Mouse (Mus musculus) stomach, adult 2 months (tissue): ENCODE results near the gene Gucd1. TPM values are rescaled to one million over a fixed set of nuclear protein-coding genes. Genes with fewer than 3 reads are reported as not detected.

Experiments
- polyA plus RNA-seq: library from polyadenylated mRNA; depleted of rRNA; stranded (reverse); fragments of >200 nt; gene quantifications from 2 replicates; pipeline ENCODE4 v1.2.3, GENCODE M21; 2012; rRNA removed

The Gucd1 gene
- 13.2 and 19.5 TPM in 2 replicates for polyA plus RNA-seq

DNA sequence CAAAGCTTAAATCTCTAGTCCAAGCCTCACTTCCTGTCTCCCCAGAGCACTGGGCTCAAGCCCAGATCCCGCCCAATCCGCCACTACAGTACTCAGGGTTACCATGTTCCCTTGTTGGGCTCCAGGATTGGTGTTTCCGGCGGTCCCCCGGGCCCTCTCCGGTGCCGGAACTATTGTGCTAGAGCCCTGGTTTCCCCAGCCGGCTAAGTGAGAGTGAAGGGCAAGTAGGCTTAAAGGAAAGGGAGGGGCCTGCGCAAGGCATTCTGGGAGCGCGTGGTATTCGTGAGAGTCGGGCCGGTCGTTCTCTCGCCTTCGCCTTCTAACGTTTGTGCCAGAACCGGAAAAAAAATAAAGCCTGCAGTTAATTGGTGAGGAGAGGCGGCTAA is at the start of gene Gucd1:
Gene Gucd1 (minus strand): TSS at position 215 of the 386 bp plus-strand sequence.

DNA sequence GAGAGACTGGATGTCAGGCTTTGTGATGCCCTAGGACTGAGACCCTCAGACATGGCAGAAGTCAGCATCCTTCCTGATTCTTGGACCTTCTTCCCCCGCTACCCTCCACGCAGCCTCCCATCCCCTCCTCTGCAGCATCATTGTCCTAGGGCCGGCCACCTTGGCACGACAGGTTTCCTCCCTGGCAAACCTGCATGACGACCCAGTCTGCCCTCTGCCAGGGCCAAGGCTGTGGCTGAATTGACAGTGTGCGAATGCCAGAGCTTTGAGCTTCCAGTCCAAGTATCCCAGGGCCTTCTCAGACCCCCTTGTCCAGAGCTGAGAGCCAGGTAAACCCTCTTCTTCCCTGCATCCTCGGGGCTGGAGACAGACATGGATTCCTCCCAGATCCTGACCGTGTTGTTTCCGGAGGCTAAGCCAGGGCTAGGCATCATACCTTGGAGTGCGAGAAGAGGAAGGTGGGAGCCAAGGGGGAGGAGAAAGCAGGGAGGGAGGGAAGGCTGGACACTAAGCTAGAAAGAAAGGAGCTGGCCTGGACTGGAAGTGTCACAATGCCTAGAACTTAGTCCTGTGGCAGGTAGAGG is 43.4 kb upstream of the Gucd1 start, which contains the start of gene Ggt1:
Gene Ggt1 (plus strand): TSS at position 534 of the 584 bp plus-strand sequence.

DNA sequence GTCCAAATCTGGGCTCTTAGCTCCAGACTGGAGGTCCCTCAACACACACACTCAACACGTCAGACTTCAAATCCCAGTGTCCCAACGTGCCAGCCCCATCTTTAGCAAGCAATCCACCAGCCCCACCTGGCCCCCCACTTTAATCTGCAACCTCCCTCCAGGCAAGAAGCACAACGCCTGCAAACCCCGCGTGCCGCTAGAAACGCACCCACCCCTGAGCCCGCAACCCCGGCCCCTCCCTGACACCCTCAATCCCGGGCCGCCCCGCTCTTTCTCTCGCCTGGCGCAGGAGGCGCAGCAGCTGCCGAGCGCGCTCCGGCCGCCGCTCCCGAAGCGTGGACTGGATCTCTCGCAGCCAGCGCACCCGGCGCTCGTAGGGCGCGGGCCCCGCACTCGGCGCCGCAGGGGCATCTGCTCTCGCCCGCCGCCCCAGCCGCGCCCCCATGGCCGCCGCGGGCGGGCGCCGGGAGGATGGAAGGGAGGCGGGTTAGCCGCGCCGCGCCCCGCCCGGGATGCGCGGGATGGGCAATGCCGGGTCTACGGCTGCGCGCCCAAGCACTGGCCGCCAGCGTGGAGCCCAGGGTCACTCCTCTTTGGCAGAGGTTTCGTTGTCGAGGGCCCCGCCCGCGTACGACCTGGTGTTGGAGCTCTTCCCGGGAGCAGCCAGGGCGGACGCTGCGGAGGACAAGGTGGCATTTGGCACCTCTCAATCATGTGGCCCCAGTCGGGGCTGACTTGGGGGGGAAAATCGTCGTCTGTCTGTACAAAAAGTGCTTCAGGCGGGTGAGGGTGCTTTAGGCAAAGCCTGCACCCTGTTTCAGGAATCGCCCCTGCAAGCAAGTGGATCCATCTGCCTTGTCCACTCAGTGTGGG is 42.1 kb upstream of the Gucd1 start, which contains the start of gene Lrrc75b:
Gene Lrrc75b (minus strand): TSS at position 655 of the 873 bp plus-strand sequence.

DNA sequence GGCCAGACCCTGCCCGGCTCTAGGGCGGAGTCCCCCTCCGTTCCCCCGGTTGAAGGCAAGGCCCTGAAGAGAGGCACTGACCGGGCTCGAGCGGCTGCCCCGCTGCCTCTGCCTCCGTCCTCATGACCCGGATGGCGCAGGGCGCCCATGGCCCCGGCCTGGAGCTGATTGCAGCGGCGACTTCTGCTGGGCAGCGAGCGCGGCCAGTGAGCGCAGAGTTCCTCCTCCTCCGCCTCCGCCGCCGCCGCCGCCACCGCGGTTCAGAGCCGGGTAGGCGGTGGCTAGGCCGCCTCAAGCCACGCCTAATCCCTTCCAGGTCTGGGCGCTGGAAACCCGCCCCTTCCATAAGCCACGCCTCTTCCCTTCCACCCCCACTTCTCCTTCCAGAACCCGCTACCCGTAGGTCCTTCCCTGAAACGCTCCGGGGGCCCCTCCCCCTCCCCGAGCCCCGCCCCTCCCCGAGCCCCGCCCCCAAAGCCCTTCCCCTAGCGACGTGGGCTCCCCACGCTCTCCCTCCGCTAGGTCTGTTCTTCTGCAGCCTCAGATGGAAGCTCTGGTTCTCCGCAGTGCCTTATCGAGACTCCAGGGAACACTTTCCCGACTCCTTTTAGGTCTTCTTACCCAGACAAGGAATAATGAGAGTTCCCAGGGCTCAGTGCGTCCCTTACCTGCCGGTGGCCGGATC is 557 bp downstream of the Gucd1 start, which contains the start of gene Snrpd3:
Gene Snrpd3 (plus strand): TSS at position 479 of the 685 bp plus-strand sequence.

DNA sequence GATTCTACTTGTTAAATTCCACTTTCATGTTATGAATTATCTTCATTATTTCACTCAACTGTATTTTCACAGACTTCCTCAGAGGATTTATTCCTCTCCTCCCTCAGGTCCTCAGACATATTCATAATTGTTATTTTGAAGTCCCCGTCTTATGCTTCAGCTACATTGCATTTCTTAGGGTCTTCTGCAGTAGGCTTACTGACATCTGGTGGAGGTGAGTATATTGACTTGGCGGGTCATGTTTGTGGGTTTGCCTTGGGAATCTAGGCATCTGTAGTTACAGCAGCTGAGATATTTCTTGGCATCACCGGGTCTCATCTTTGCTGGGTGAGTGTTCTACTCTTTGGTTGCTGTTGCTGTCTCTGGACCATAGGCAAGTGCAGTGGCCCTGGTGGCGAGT is 116.8 kb downstream of the Gucd1 start, which contains the start of gene Upb1:
Gene Upb1 (plus strand): TSS at position 158 of the 400 bp plus-strand sequence.

DNA sequence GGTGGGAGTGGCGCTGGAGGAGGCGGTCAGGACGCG is 201.1 kb downstream of the Gucd1 start, which contains the start of gene Adora2a:
Gene Adora2a (plus strand): TSS at position 6 of the 36 bp plus-strand sequence.

Other genes starting within 250 kb of the Gucd1 start
- gene Adora2a, start 201.1 kb downstream of the Gucd1 start, polyA plus RNA-seq, result 1.3 and 1.9 TPM in 2 replicates
- 0.40 and 0.46 TPM in 2 replicates for gene Upb1, start 116.9 kb downstream of the Gucd1 start, polyA plus RNA-seq
- 0.68 and 1.1 TPM in 2 replicates for gene Snrpd3, start 421 bp downstream of the Gucd1 start, polyA plus RNA-seq
- 0.27 and 0.47 TPM in 2 replicates for gene Lrrc75b, start 42.4 kb upstream of the Gucd1 start, polyA plus RNA-seq
- gene Ggt1, start 43.6 kb upstream of the Gucd1 start, polyA plus RNA-seq, result 1.2 and 2.7 TPM in 2 replicates
- 12.5 and 28.5 TPM in 2 replicates for gene Ggt5, start 71.4 kb upstream of the Gucd1 start, polyA plus RNA-seq
- 16.5 and 18.7 TPM in 2 replicates for gene Susd2, start 126.0 kb upstream of the Gucd1 start, polyA plus RNA-seq
- gene Cabin1, start 246.4 kb upstream of the Gucd1 start, polyA plus RNA-seq, result 15.4 and 19.2 TPM in 2 replicates